Mouse (Mus musculus): Measurements from ENCODE around the gene Cadm2. TPM values are rescaled to one million over a fixed set of nuclear protein-coding genes. Genes with fewer than 3 reads are reported as not detected.

The Cadm2 gene
- 3.3 and 4.1 TPM in 2 replicates for polyA plus RNA-seq (2016; fragmentation: Nextera tagmentation; extraction: Ambion mirVana)

DNA sequence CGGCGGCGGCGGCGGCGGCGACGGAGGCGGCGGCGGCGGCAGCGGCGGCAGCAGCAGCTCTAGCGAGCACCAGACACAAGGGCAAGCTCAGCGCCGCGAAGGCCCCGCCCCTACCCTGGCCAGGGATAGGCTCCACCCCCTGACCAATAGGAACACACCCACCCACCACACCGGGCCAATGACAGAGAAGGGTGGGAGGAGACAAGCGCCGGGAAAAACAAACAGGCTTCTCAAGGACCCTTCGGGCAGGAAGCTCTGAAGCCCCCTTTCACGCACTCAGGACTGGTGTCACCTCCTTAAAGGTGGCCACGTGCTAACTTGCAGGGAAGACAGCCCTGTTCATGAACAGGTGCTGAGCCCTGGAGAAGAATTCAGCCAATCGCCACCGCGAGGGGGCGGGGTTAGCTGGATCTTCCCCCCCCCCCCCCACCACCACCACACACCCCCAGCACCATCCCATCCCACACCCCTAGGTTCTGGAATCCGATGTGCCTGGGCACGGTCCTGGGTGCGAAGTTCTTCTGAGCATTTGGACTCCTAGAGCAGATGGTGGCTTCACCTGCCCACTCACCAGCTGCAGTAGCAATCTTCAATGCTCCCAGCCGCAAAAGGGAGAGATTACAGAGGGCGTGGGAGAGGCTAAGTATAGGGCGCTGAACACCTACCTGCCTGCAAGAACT is at the start of gene Cadm2:
Gene Cadm2, minus strand, starts transcription at position 83 of the 680 bp plus-strand sequence.
- Histone ChIP-seq H3K4me1 (replicated peaks) (no peaks in the 10 kb centered on the region; the same call in 1 of the 2 replicates), H3K36me3 (no peaks in the 10 kb centered on the region), H3K4me3 (replicated peaks) (peak within 1 kb of the TSS; percentile 71), H3K27ac (no peak within 1 kb of the TSS), H3K27me3 (peaks cover 30% of the 10 kb centered on the region), H3K9me3 (peaks cover 5% of the 10 kb centered on the region), H3K9ac (replicated peaks) (peak within 1 kb of the TSS; percentile 68), H3K4me2 (peak within 1 kb of the TSS; percentile 87)
- WGBS: 1% methylated on average over 35 of the region's 35 CpGs
- peak; percentile 99 for ATAC-seq (ENCODE audit: insufficient number of reproducible peaks, insufficient read depth, low FRiP score, low TSS enrichment, low read depth)

GRCm38 (mm10) chr16:67646930-67647329 is 26.2 kb upstream of the Cadm2 start:
- no peak for ATAC-seq (ENCODE audit: insufficient number of reproducible peaks, insufficient read depth, low FRiP score, low TSS enrichment, low read depth)
- no peaks in the 10 kb centered on the region for H3K9me3 ChIP-seq
- H3K4me1 ChIP-seq (replicated peaks): no peaks in the 10 kb centered on the region
- H3K27me3 ChIP-seq: no peaks in the 10 kb centered on the region
- no peak overlapping the region for H3K4me2 ChIP-seq
- H3K36me3 ChIP-seq: no peaks in the 10 kb centered on the region
- no peak overlapping the region for H3K27ac ChIP-seq
- 89% methylated on average over 3 of the region's 3 CpGs for WGBS
- H3K9ac ChIP-seq (replicated peaks): no peak overlapping the region
- no peak overlapping the region for H3K4me3 ChIP-seq (replicated peaks)

- Histone ChIP-seq H3K4me3 (replicated peaks) (no peak overlapping the region), H3K36me3 (no peaks in the 10 kb centered on the region), H3K9ac (replicated peaks) (no peak overlapping the region), H3K4me2 (no peak overlapping the region), H3K9me3 (no peaks in the 10 kb centered on the region), H3K27ac (no peak overlapping the region), H3K27me3 (no peaks in the 10 kb centered on the region), H3K4me1 (replicated peaks) (no peaks in the 10 kb centered on the region)
- WGBS: 87% methylated on average over 4 of the region's 4 CpGs
- no peak for ATAC-seq (ENCODE audit: insufficient number of reproducible peaks, insufficient read depth, low FRiP score, low TSS enrichment, low read depth)
Observed at GRCm38 (mm10) chr16:67643651-67644050, 22.9 kb upstream of the Cadm2 start.

DNA sequence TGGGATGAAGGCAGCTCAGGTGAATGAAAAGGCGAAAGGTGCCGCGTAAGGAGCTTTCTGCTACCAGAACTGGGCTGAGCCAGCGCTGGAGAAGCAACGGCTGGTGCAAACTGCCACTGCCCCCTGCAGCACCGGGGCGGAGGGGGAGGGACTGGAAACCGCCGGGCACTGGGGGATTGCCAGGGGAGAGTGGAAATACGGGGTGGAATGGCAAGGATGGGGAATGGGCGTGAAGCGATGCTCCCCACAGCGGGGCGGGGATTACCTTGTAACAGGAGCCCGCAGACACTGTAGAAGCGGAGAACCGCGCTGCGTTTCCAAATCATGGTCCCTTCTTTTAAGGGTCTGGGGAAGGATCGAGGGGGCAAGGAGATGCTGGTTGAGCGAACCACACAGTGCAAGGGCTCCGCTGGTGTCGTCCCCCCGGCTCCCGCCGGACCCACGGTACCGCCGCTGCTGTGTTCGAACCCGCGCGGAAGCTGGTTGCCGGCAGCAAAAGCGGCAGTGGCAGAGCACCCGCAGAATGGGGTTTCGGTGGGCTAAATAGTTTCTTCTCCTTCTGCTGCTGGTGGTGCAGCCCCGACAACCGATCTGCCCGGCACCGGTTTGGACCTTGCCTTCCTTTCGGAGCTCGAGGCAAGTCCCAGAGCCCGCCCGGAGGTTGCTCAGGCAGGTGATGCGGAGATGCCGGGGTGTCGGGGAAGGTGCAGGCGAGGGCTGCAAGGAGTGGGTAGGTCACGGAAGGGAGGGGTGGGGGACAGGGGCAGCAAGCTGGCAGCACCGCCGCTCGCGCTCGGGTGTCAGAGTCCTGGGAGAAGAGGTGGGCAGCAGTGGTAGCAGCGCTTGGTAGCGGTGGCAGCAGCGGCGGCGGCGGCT is 564 bp downstream of the Cadm2 start:
- under 1% methylated on average over 56 of the region's 61 CpGs for WGBS
- H3K27ac ChIP-seq: no peak overlapping the region
- H3K4me1 ChIP-seq (replicated peaks): no peaks in the 10 kb centered on the region; the same call in 1 of the 2 replicates
- H3K27me3 ChIP-seq: peaks cover 30% of the 10 kb centered on the region
- H3K36me3 ChIP-seq: no peaks in the 10 kb centered on the region
- peak; percentile 65 for ATAC-seq (ENCODE audit: insufficient number of reproducible peaks, insufficient read depth, low FRiP score, low TSS enrichment, low read depth)
- H3K9ac ChIP-seq (replicated peaks): peak overlapping the region; percentile 68
- peak overlapping the region; percentile 71 for H3K4me3 ChIP-seq (replicated peaks)
- peak overlapping the region; percentile 87 for H3K4me2 ChIP-seq
- peaks cover 5% of the 10 kb centered on the region for H3K9me3 ChIP-seq

GRCm38 (mm10) chr16:67619416-67619815 is 1.3 kb downstream of the Cadm2 start:
- H3K27ac ChIP-seq: no peak overlapping the region
- peaks cover 30% of the 10 kb centered on the region for H3K27me3 ChIP-seq
- ATAC-seq (ENCODE audit: insufficient number of reproducible peaks, insufficient read depth, low FRiP score, low TSS enrichment, low read depth): no peak
- H3K4me1 ChIP-seq (replicated peaks): no peaks in the 10 kb centered on the region; the same call in 1 of the 2 replicates
- peaks cover 5% of the 10 kb centered on the region for H3K9me3 ChIP-seq
- peak overlapping the region; percentile 68; the same call in 1 of the 2 replicates for H3K9ac ChIP-seq (replicated peaks)
- H3K4me3 ChIP-seq (replicated peaks): peak overlapping the region; percentile 71
- WGBS: 1% methylated on average over 16 of the region's 16 CpGs
- no peaks in the 10 kb centered on the region for H3K36me3 ChIP-seq
- peak overlapping the region; percentile 87 for H3K4me2 ChIP-seq

DNA sequence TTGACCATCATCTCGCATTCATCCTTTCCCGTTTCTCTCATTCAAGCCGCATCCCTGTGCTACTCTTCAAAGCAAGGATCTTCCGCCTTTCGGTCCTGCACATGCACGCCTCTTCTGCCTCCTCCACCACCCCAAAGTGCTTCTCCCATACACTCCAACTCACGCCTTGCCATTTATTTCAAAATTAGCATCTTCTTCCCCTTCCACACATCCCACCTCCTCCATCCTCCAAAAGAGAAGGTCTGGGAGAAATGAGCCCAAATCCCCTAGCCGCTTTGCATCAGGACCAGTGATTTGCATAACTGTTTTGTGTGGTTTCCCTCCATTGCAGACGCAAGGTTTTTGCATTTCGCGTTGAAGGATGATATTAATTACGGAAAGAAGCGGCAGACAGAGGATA is 1.9 kb downstream of the Cadm2 start:
- Histone ChIP-seq H3K27me3 (peaks cover 30% of the 10 kb centered on the region), H3K36me3 (no peaks in the 10 kb centered on the region), H3K4me2 (peak overlapping the region; percentile 87; the same call in 1 of the 2 replicates), H3K9me3 (peaks cover 5% of the 10 kb centered on the region), H3K4me1 (replicated peaks) (no peaks in the 10 kb centered on the region; the same call in 1 of the 2 replicates), H3K27ac (no peak overlapping the region), H3K9ac (replicated peaks) (no peak overlapping the region), H3K4me3 (replicated peaks) (peak overlapping the region; percentile 71)
- 9% methylated on average over 13 of the region's 13 CpGs for WGBS
- ATAC-seq (ENCODE audit: insufficient number of reproducible peaks, insufficient read depth, low FRiP score, low TSS enrichment, low read depth): no peak

DNA sequence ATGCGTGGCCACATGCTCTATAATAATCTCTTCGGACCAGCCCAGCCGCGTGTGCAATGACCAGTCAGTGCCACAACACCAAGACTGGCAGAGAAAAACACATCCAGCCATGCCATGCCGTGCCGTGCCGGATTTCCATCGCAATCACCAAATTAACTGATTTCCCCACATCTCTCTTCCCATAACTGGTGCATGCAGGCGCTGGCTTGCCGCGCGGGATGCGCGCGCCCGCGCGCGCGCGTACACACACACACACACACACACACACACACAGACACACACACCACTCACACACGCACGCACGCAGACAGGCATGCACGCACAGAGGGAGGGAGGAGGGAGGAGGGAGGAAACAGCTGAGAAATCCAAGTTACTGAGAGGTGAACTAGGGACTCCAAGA is 2.9 kb downstream of the Cadm2 start:
- peaks cover 5% of the 10 kb centered on the region for H3K9me3 ChIP-seq
- H3K4me1 ChIP-seq (replicated peaks): no peaks in the 10 kb centered on the region; the same call in 1 of the 2 replicates
- H3K4me3 ChIP-seq (replicated peaks): peak overlapping the region; percentile 40
- ATAC-seq (ENCODE audit: insufficient number of reproducible peaks, insufficient read depth, low FRiP score, low TSS enrichment, low read depth): no peak
- H3K9ac ChIP-seq (replicated peaks): no peak overlapping the region; the same call in 1 of the 2 replicates
- H3K27ac ChIP-seq: no peak overlapping the region
- H3K4me2 ChIP-seq: peak overlapping the region; percentile 61
- H3K27me3 ChIP-seq: peaks cover 30% of the 10 kb centered on the region
- H3K36me3 ChIP-seq: no peaks in the 10 kb centered on the region
- WGBS: 1% methylated on average over 25 of the region's 25 CpGs

DNA sequence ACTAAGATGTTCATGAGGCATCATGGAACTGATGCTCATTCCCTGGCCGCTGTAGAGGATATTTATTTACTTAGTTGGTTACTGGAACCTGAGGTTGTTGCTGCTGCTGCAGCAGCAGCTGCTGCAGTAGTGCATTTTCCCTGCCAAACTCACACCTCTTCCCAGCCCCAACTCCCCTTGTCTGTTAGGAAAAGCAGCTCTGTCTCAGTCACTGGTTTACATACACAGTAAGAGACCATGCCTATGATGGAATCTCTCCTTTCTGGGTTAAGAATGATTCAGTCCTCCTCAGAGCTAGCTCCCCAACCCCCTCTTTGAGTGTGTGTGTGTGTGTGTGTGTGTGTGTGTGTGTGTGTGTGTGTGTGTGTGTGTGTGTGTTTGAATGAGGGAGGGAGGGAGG is 3.5 kb downstream of the Cadm2 start:
- Histone ChIP-seq H3K36me3 (no peaks in the 10 kb centered on the region), H3K9me3 (peaks cover 5% of the 10 kb centered on the region), H3K27me3 (peaks cover 30% of the 10 kb centered on the region), H3K4me3 (replicated peaks) (peak overlapping the region; percentile 40), H3K27ac (no peak overlapping the region), H3K4me2 (peak overlapping the region; percentile 61), H3K9ac (replicated peaks) (no peak overlapping the region), H3K4me1 (replicated peaks) (no peaks in the 10 kb centered on the region; the same call in 1 of the 2 replicates)
- 21% methylated on average over 1 of the region's 1 CpGs for WGBS
- ATAC-seq (ENCODE audit: insufficient number of reproducible peaks, insufficient read depth, low FRiP score, low TSS enrichment, low read depth): no peak

GRCm38 (mm10) chr16:67613876-67614275 is 6.8 kb downstream of the Cadm2 start:
- ATAC-seq (ENCODE audit: insufficient number of reproducible peaks, insufficient read depth, low FRiP score, low TSS enrichment, low read depth): no peak
- Histone ChIP-seq H3K27ac (no peak overlapping the region), H3K36me3 (no peaks in the 10 kb centered on the region), H3K9ac (replicated peaks) (no peak overlapping the region), H3K4me3 (replicated peaks) (no peak overlapping the region), H3K27me3 (peaks cover 18% of the 10 kb centered on the region), H3K4me1 (replicated peaks) (peaks cover 3% of the 10 kb centered on the region; the same call in 1 of the 2 replicates), H3K4me2 (no peak overlapping the region), H3K9me3 (peaks cover 5% of the 10 kb centered on the region)
- 26% methylated on average over 2 of the region's 2 CpGs for WGBS

DNA sequence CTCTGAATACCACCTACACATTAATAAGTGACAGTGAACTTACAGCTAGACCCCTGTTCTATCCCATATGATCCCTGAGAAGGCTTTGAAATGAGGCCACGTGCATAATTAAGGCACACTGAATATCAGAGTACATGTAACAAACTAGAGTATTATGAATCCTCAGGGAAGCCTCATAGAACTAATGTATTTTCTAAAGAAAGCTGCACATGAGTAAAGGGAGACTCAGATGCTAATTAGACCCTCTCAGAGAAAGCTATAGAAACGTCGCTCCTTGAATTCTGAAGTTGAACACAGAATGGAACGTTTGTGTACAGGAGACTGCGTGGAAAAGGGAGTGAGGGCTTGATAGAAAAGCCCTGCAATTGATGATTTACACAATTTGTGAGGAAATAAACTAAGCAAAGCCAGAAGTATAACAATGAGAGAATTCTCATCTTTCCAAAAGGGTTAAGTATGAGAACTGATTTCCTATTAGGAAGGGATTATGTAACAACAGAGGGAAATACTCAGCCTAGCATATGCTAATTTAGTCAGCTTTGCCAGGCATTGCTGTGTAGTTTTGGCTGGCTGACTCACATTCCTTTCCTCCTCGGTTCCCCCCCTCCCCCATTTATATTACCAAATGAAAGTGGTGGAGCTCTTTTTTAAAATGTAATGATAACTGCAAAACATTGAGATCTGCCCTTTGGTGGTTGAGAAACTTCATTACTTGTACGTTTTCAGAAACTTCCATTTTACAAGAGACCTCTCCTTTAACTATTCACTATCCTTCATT is 9.6 kb downstream of the Cadm2 start:
- H3K36me3 ChIP-seq: no peaks in the 10 kb centered on the region
- H3K27me3 ChIP-seq: no peaks in the 10 kb centered on the region
- H3K27ac ChIP-seq: no peak overlapping the region
- no peak overlapping the region for H3K9ac ChIP-seq (replicated peaks)
- WGBS: 33% methylated on average over 7 of the region's 7 CpGs
- H3K4me3 ChIP-seq (replicated peaks): no peak overlapping the region
- no peak for ATAC-seq (ENCODE audit: insufficient number of reproducible peaks, insufficient read depth, low FRiP score, low TSS enrichment, low read depth)
- H3K4me1 ChIP-seq (replicated peaks): 0 out of 2 replicates have a peak, but pooled peaks cover 3% of the 10 kb centered on the region
- H3K4me2 ChIP-seq: no peak overlapping the region
- no peaks in the 10 kb centered on the region for H3K9me3 ChIP-seq

Measured in limb, embryonic 12.5 days (tissue).